Mouse (Mus musculus): ENCODE measurements at regions not wholly inside any gene's neighbourhood (a gene's known extent, or its start where the extent isn't known, plus 50 kb on each side); places are given as distances from the start of the nearest gene placed in this dataset.

GRCm38 (mm10) chr15:61503436-61503835 is 580.6 kb upstream of the A1bg start:
- Histone ChIP-seq H3K27ac (replicated peaks) (no peak overlapping the region), H3K9me3 (replicated peaks) (no peaks in the 10 kb centered on the region), H3K4me3 (replicated peaks) (no peak overlapping the region), H3K9ac (no peak overlapping the region), H3K4me2 (replicated peaks) (no peak overlapping the region), H3K36me3 (no peaks in the 10 kb centered on the region), H3K4me1 (no peaks in the 10 kb centered on the region), H3K27me3 (no peaks in the 10 kb centered on the region)
- no peak for ATAC-seq (ENCODE audit: insufficient number of reproducible peaks, low FRiP score, low TSS enrichment, low read depth)
- WGBS: 54% methylated on average over 7 of the region's 7 CpGs

- ATAC-seq (ENCODE audit: insufficient number of reproducible peaks, low FRiP score, low TSS enrichment, low read depth): no peak
- WGBS: 81% methylated on average over 4 of the region's 4 CpGs
- Histone ChIP-seq H3K36me3 (no peaks in the 10 kb centered on the region), H3K27ac (replicated peaks) (no peak overlapping the region), H3K4me3 (replicated peaks) (no peak overlapping the region), H3K4me1 (no peaks in the 10 kb centered on the region), H3K9ac (no peak overlapping the region), H3K4me2 (replicated peaks) (no peak overlapping the region), H3K27me3 (no peaks in the 10 kb centered on the region), H3K9me3 (replicated peaks) (no peaks in the 10 kb centered on the region)
Measured at GRCm38 (mm10) chr15:61489731-61490130, 566.9 kb upstream of the A1bg start.

- no peak for ATAC-seq (ENCODE audit: insufficient number of reproducible peaks, low FRiP score, low TSS enrichment, low read depth)
- no peaks in the 10 kb centered on the region for H3K9me3 ChIP-seq (replicated peaks)
Measured at GRCm38 (mm10) chr15:61481861-61482260, 559.0 kb upstream of the A1bg start.

GRCm38 (mm10) chr15:61473900-61474299 is 551.1 kb upstream of the A1bg start:
- H3K4me2 ChIP-seq (replicated peaks): no peak overlapping the region
- no peak overlapping the region for H3K4me3 ChIP-seq (replicated peaks)
- no peaks in the 10 kb centered on the region for H3K4me1 ChIP-seq
- no peak overlapping the region for H3K9ac ChIP-seq
- no peaks in the 10 kb centered on the region for H3K27me3 ChIP-seq
- ATAC-seq (ENCODE audit: insufficient number of reproducible peaks, low FRiP score, low TSS enrichment, low read depth): no peak
- WGBS: 57% methylated on average over 1 of the region's 1 CpGs
- H3K36me3 ChIP-seq: no peaks in the 10 kb centered on the region
- H3K9me3 ChIP-seq (replicated peaks): no peaks in the 10 kb centered on the region
- no peak overlapping the region for H3K27ac ChIP-seq (replicated peaks)

More at GRCm38 (mm10) chr15:61481861-61482260, 559.0 kb upstream of the A1bg start:
- no peaks in the 10 kb centered on the region for H3K4me1 ChIP-seq
- H3K4me3 ChIP-seq (replicated peaks): no peak overlapping the region
- no peak overlapping the region for H3K9ac ChIP-seq
- no peak overlapping the region for H3K27ac ChIP-seq (replicated peaks)
- H3K4me2 ChIP-seq (replicated peaks): no peak overlapping the region
- 61% methylated on average over 7 of the region's 7 CpGs for WGBS
- no peaks in the 10 kb centered on the region for H3K27me3 ChIP-seq
- no peaks in the 10 kb centered on the region for H3K36me3 ChIP-seq

GRCm38 (mm10) chr15:61455042-61455441 is 532.2 kb upstream of the A1bg start:
- ATAC-seq (ENCODE audit: insufficient number of reproducible peaks, low FRiP score, low TSS enrichment, low read depth): no peak

GRCm38 (mm10) chr15:61454350-61454671 is 531.5 kb upstream of the A1bg start:
- H3K4me2 ChIP-seq (replicated peaks): no peak overlapping the region
- H3K4me1 ChIP-seq: no peaks in the 10 kb centered on the region
- H3K36me3 ChIP-seq: no peaks in the 10 kb centered on the region
- H3K4me3 ChIP-seq (replicated peaks): no peak overlapping the region
- H3K27me3 ChIP-seq: no peaks in the 10 kb centered on the region
- H3K27ac ChIP-seq (replicated peaks): no peak overlapping the region
- WGBS: 47% methylated on average over 1 of the region's 1 CpGs
- no peak for ATAC-seq (ENCODE audit: insufficient number of reproducible peaks, low FRiP score, low TSS enrichment, low read depth)
- no peak overlapping the region for H3K9ac ChIP-seq
- H3K9me3 ChIP-seq (replicated peaks): no peaks in the 10 kb centered on the region

More at GRCm38 (mm10) chr15:61455042-61455441, 532.2 kb upstream of the A1bg start:
- Histone ChIP-seq H3K4me1 (no peaks in the 10 kb centered on the region), H3K9me3 (replicated peaks) (no peaks in the 10 kb centered on the region), H3K27me3 (no peaks in the 10 kb centered on the region), H3K36me3 (no peaks in the 10 kb centered on the region), H3K9ac (no peak overlapping the region), H3K27ac (replicated peaks) (no peak overlapping the region), H3K4me3 (replicated peaks) (no peak overlapping the region), H3K4me2 (replicated peaks) (no peak overlapping the region)
- 87% methylated on average over 5 of the region's 5 CpGs for WGBS

GRCm38 (mm10) chr15:61453656-61454349 is 531.0 kb upstream of the A1bg start:
- H3K27ac ChIP-seq (replicated peaks): no peak overlapping the region
- H3K9me3 ChIP-seq (replicated peaks): no peaks in the 10 kb centered on the region
- no peaks in the 10 kb centered on the region for H3K27me3 ChIP-seq
- no peak overlapping the region for H3K4me2 ChIP-seq (replicated peaks)
- H3K36me3 ChIP-seq: no peaks in the 10 kb centered on the region
- ATAC-seq (ENCODE audit: insufficient number of reproducible peaks, low FRiP score, low TSS enrichment, low read depth): no peak
- no peaks in the 10 kb centered on the region for H3K4me1 ChIP-seq
- 68% methylated on average over 5 of the region's 5 CpGs for WGBS
- no peak overlapping the region for H3K9ac ChIP-seq
- H3K4me3 ChIP-seq (replicated peaks): no peak overlapping the region

- Histone ChIP-seq H3K4me1 (no peaks in the 10 kb centered on the region), H3K4me3 (replicated peaks) (no peak overlapping the region), H3K9me3 (replicated peaks) (no peaks in the 10 kb centered on the region), H3K27ac (replicated peaks) (no peak overlapping the region), H3K36me3 (no peaks in the 10 kb centered on the region), H3K27me3 (no peaks in the 10 kb centered on the region), H3K4me2 (replicated peaks) (no peak overlapping the region), H3K9ac (no peak overlapping the region)
- WGBS: 28% methylated on average over 3 of the region's 3 CpGs
- ATAC-seq (ENCODE audit: insufficient number of reproducible peaks, low FRiP score, low TSS enrichment, low read depth): no peak
Measured at GRCm38 (mm10) chr15:61450217-61450616, 527.4 kb upstream of the A1bg start.

- WGBS: 91% methylated on average over 2 of the region's 2 CpGs
- Histone ChIP-seq H3K27me3 (no peaks in the 10 kb centered on the region), H3K9me3 (replicated peaks) (no peaks in the 10 kb centered on the region), H3K4me3 (replicated peaks) (no peak overlapping the region), H3K27ac (replicated peaks) (no peak overlapping the region), H3K4me1 (no peaks in the 10 kb centered on the region), H3K9ac (no peak overlapping the region), H3K4me2 (replicated peaks) (no peak overlapping the region), H3K36me3 (no peaks in the 10 kb centered on the region)
- ATAC-seq (ENCODE audit: insufficient number of reproducible peaks, low FRiP score, low TSS enrichment, low read depth): no peak
Measured at GRCm38 (mm10) chr15:61448482-61448881, 525.7 kb upstream of the A1bg start.

- Histone ChIP-seq H3K4me3 (replicated peaks) (no peak overlapping the region), H3K27ac (replicated peaks) (no peak overlapping the region), H3K9me3 (replicated peaks) (no peaks in the 10 kb centered on the region), H3K4me1 (no peaks in the 10 kb centered on the region), H3K36me3 (no peaks in the 10 kb centered on the region), H3K4me2 (replicated peaks) (no peak overlapping the region), H3K27me3 (no peaks in the 10 kb centered on the region), H3K9ac (no peak overlapping the region)
- WGBS: 80% methylated on average over 4 of the region's 4 CpGs
- ATAC-seq (ENCODE audit: insufficient number of reproducible peaks, low FRiP score, low TSS enrichment, low read depth): no peak
Measured at GRCm38 (mm10) chr15:61446053-61446840, 523.4 kb upstream of the A1bg start.

GRCm38 (mm10) chr15:61441734-61442398 is 519.1 kb upstream of the A1bg start:
- ATAC-seq (ENCODE audit: insufficient number of reproducible peaks, low FRiP score, low TSS enrichment, low read depth): no peak

More at GRCm38 (mm10) chr15:61441734-61442398, 519.1 kb upstream of the A1bg start:
- no peak overlapping the region for H3K4me2 ChIP-seq (replicated peaks)
- no peak overlapping the region for H3K27ac ChIP-seq (replicated peaks)
- no peak overlapping the region for H3K9ac ChIP-seq
- no peaks in the 10 kb centered on the region for H3K4me1 ChIP-seq
- no peak overlapping the region for H3K4me3 ChIP-seq (replicated peaks)
- H3K27me3 ChIP-seq: no peaks in the 10 kb centered on the region
- H3K9me3 ChIP-seq (replicated peaks): no peaks in the 10 kb centered on the region
- H3K36me3 ChIP-seq: no peaks in the 10 kb centered on the region
- WGBS: 77% methylated on average over 4 of the region's 4 CpGs
